ENCODE assay signal across 19 mouse cellular contexts in the genomic region with DNA sequence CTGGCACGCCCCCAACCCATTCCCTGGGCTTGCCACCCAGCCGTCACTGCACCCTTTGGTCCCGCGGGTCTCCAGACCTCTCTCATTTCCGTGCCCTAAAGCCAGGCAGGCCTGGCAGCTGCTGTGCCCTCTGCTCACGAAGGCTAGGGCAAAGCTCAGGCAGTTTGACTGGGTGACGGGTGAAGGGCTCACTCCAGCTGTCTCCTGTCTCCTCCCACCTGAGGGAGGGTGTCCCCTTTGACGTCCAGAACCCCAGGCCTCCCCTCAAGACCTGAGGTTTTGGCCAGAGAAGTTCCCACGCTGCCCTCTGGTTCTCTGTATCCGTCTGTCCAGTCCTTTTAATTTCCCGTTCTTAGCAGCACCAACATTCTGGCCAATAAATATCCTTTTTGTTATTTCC. TPM values are rescaled to one million over a fixed set of nuclear protein-coding genes. Genes with fewer than 3 reads are reported as not detected.
"Had no signal": no experiment of that assay in that cellular context is flagged by ENCODE, and none has a peak within 500 bp of the region (broad histone marks: within the 10 kb centered on the region; RNA-seq: fewer than 3 reads in every experiment).

No protein-coding gene starts in this region.

- H3K4me1 ChIP-seq: embryonic facial prominence, embryonic 12.5 days; forebrain, embryonic 12.5 days; forebrain, embryonic 13.5 days; forebrain, embryonic 15.5 days had no signal

- H3K4me2 ChIP-seq: embryonic facial prominence, embryonic 12.5 days; embryonic facial prominence, embryonic 13.5 days; embryonic facial prominence, embryonic 15.5 days; forebrain, embryonic 12.5 days; forebrain, embryonic 13.5 days; forebrain, embryonic 15.5 days had no signal

- H3K4me3 ChIP-seq: embryonic facial prominence, embryonic 10.5 days; embryonic facial prominence, embryonic 12.5 days; embryonic facial prominence, embryonic 13.5 days; embryonic facial prominence, embryonic 15.5 days; erythroblast, embryonic 14.5 days; forebrain, embryonic 10.5 days; forebrain, embryonic 12.5 days; forebrain, embryonic 13.5 days; forebrain, embryonic 15.5 days; gastrocnemius, adult 2 months; heart, adult 2 months had no signal

- H3K9ac ChIP-seq: embryonic facial prominence, embryonic 12.5 days; embryonic facial prominence, embryonic 13.5 days; embryonic facial prominence, embryonic 15.5 days; forebrain, embryonic 12.5 days; forebrain, embryonic 13.5 days; forebrain, embryonic 15.5 days; forebrain, postnatal 0 days had no signal

- ATAC-seq: forebrain, embryonic 13.5 days; forebrain, embryonic 14.5 days; forebrain, embryonic 15.5 days; forebrain, embryonic 16.5 days; forebrain, postnatal 0 days had no signal

- H3K27ac ChIP-seq: embryonic facial prominence, embryonic 10.5 days; embryonic facial prominence, embryonic 12.5 days; embryonic facial prominence, embryonic 13.5 days; embryonic facial prominence, embryonic 15.5 days; forebrain, embryonic 10.5 days; forebrain, embryonic 12.5 days; forebrain, embryonic 13.5 days; forebrain, embryonic 15.5 days; gastrocnemius, adult 2 months; heart, adult 2 months had no signal

- H3K9me3 ChIP-seq: embryonic facial prominence, embryonic 10.5 days; embryonic facial prominence, embryonic 12.5 days; embryonic facial prominence, embryonic 13.5 days; embryonic facial prominence, embryonic 15.5 days; forebrain, embryonic 10.5 days; forebrain, embryonic 12.5 days; forebrain, embryonic 13.5 days; forebrain, embryonic 15.5 days had no signal

- H3K27me3 ChIP-seq: embryonic facial prominence, embryonic 12.5 days; embryonic facial prominence, embryonic 13.5 days; embryonic facial prominence, embryonic 15.5 days; forebrain, embryonic 12.5 days; forebrain, embryonic 13.5 days; forebrain, embryonic 15.5 days had no signal

- DNase-seq: gastrocnemius, adult 2 months; gastrocnemius, postnatal 14 days; gastrocnemius, postnatal 36 days had no signal

RNA-seq across cellular contexts. Expression of a gene that starts 18.7 kb away (rescaled TPM):
- total RNA-seq: gastrocnemius, adult 18-20 months; gastrocnemius, adult 8-10 months; granulocyte monocyte progenitor cell, adult 5-6 weeks had no signal
- polyA plus RNA-seq: erythroblast, embryonic 14.5 days had no signal
